Mouse (Mus musculus): ENCODE measurements around the gene Frem1.
A peak's percentile ranks its signal among the peaks of the same experiment; 100 is the strongest.

Gene Frem1

GRCm38 (mm10) chr4:83030097-83030496 is 22.0 kb downstream of the Frem1 start:
- no peak for DNase-seq (ENCODE audit: low spot score in 2 of 2)

- DNase-seq (ENCODE audit: low spot score in 2 of 2) = no peak
Measured at GRCm38 (mm10) chr4:83020759-83021555, 31.2 kb downstream of the Frem1 start.

DNA sequence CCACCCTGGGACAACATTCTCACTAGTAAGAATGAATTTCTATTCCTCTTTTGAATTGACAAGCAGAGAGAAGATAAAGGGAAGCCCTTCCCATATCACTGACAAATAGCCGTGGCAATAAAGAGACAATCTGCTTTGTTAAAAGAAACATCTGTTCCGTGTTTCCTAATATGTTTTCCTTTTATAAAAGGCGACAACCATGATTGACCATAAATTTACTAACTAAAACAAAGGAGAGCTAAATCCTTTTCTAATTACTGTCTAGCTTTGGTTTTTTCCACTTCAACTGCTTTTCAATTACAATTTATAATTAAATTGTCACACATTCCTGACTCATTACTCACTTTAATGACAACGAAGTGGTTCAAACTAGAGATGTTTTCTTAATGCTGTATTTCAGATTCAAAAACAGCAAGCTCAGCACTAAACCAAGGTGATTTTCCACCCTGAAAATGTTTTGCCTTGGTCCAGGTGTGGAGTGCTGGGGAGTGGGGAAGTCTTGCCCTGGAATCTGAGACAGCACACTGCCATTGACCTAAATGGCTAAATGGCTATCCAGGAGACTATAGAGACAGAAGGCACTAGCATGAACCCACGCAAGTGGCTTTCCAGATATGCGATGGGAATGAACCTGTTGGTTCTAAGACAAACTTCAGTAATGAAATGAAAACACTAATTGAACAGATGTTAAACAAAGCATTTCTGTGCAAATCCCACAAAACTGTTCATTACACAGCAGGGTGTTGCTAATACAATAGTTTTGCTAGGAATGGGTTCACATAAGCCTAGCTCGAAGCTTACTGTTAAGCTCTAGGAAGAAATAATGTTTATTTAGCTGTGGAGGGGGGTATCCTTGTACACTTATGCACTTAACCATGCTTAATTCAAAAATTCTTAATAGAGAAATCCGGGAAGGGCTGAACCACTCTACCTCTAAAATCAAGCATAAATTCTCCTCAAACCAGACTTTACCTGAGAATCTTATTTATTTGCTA is 33.7 kb downstream of the Frem1 start:
- DNase-seq (ENCODE audit: low spot score in 2 of 2) = no peak

- no peak for DNase-seq (ENCODE audit: low spot score in 2 of 2)
Measured at GRCm38 (mm10) chr4:83014538-83014937, 37.6 kb downstream of the Frem1 start.

DNA sequence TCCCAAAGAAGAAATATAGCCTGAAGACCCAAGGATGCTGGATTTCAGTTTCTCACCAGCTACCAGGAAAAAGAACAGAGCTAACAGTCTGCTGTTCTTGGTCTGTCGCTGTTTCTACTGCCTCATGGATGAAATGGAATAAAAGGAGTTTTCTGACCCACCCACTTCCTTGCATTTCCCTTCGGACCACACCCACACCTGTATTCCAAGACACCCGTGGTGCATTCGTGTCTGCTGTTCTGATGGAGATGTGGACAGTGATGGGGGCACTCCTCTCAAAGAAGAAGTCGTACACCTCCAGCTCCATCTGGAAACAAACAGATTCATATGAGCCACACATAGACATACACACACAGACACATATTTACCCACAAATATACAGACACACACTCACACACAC is 48.1 kb downstream of the Frem1 start:
- no peak for DNase-seq (ENCODE audit: low spot score in 2 of 2)

GRCm38 (mm10) chr4:82992042-82992441 is 60.1 kb downstream of the Frem1 start:
- DNase-seq (ENCODE audit: low spot score in 2 of 2) = no peak

DNA sequence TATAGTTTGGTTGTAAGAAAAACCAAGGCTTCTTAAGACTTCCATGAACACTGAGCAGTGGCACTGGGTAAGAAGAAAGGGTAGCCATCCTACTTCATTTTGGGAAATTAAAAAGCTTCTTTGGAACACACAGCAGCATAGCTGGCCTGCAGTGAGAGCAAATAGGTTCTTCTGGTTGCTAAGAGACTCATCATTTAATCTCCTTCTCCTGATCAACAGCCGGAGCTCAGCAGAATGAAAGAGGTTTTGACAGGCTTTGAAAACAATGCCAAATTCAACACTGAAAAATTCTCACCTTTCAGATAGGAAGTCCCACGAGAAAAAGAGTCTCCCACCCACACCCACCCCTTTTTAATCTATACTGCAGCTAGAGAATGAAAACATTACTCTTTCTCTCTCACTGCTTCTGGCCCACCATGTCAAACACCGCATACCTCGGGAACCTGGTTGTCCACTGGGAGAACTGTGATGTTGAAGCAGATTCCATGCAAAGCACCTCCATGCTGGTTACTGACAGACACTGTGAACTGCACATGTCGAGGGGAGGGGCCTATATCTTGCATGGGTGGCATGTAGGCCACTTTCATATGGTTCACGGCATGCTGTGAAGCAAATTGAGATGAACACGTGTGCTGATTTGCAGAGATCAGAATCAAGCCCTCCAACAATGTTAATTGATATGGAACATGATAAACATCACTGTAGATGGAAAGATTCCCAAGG is 61.0 kb downstream of the Frem1 start:
- DNase-seq (ENCODE audit: low spot score in 2 of 2) = no peak

DNA sequence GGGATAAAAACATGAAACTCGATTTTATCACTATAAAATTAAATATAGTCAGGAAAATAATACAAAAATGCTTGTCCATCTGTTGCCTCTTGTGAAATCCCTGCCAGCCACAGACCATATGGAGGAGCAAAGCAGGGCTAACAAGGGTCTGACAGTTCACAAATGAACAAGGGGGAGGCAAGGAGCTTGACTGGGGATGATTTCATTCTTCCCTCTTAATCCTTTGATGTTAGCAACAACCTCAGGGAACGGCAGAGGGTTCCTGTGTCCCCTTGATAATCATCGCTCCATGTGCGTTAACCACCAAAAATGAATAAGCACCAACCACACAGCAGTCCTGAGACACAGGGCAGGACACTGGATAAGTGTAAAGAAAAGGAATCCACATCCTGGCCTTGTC is 79.8 kb downstream of the Frem1 start:
- DNase-seq (ENCODE audit: low spot score in 2 of 2) = no peak

GRCm38 (mm10) chr4:82970901-82971648 is 81.1 kb downstream of the Frem1 start:
- no peak for DNase-seq (ENCODE audit: low spot score in 2 of 2)

DNA sequence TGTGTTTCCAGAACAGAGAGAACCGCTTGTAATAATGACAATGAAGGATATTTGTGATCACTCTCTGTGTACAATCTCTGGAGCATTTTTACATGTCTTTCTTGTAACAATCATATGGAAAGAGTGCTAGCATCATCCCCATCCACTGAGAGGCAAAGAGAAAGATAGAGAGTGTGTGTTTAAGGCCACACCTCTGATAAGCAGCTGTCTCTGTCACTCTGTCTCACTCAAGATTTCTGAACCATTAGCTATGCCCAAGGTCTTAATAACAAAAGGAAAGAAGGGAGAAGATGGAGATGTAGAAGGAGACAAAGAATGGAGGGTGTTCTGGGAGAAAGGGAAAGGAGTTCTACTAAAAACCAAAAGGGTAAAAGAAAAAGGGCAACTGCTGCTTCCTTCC is 91.1 kb downstream of the Frem1 start:
- DNase-seq (ENCODE audit: low spot score in 2 of 2) = no peak

DNA sequence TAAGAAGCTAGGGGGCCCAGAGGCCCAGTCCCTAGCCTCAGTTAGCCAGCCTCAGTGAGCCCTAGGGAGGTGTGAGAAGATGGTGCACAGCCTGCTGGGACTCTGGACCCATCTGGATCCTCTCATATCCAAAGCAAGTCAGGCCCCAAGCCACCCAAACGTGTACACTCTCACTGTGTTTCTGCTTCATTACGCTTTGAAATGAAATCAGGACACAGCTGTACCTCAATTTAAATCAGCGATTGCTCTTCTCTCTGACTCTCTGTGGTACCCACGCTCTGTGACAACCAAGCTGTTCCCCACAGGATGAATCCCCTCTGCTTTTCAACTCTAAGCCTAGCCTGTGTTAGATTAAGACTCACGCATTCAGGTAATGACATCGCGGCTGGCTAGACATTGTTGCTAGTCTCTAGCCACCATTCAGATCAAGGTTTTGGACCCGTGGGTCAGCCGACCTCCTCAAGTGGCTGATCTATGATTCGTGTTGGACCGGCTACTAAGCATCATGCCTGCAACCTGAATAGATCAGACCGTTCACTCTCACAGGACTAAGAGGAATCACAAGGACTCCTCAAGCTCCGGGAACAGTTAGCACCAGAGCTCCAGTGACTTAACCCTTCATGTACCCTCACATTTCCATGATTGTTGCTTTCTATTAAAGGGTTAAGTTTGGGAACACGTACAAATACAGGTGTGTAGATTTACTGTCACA is 94.2 kb downstream of the Frem1 start:
- no peak for DNase-seq (ENCODE audit: low spot score in 2 of 2)

GRCm38 (mm10) chr4:82953992-82954391 is 98.1 kb downstream of the Frem1 start:
- DNase-seq (ENCODE audit: low spot score in 2 of 2) = no peak

GRCm38 (mm10) chr4:82949511-82949910 is 102.6 kb downstream of the Frem1 start:
- DNase-seq (ENCODE audit: low spot score in 2 of 2) = no peak

- no peak for DNase-seq (ENCODE audit: low spot score in 2 of 2)
Measured at GRCm38 (mm10) chr4:82946721-82947120, 105.4 kb downstream of the Frem1 start.

DNA sequence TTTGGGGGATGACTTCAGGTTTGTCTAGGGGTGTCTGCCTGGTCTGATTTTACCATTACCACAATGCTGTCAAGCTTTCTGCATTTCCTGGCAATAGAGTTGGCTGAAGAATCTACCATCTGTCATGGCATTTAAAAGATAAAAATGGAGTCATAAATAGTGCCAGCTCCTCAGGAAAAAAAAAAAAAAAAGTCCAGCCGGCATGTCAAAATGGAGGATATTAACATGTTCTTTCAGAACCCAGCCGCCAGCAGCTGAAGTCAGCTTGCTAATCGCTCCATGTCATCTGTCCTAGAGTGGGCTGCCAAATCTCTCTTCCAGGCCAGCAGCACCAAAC is 105.9 kb downstream of the Frem1 start:
- no peak for DNase-seq (ENCODE audit: low spot score in 2 of 2)

DNA sequence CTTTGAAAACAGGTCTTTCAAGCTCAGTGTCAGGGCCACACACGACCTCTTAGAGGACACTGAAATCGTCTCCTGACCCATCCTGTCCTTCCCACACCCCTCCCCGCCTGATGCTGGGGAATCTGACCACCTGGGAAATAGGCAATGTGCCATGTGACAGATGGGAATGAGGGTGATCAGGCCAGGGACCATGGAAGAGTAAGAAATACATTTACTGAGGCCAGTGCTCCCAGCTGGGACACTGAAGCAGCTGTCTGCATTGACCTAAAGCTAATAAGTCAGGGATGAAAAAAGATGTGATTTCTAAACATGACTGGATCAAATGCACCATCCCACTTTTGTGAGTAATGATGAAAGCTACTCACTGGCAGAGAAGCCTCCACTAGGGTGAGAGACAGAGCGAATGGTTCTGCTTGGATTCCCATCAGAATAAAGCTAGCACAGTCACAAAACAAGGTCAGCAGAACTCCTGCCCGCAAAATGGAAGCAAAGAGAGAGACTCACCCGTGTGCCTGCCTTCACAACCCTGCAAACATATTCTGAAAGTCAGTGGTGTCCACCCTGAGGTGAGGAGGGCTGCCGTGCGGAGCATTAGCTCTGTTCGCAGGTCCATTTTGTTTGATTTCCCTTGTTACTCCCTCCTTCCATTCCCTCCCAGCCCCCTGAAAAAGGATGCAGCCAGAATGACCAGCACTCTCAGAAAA is 106.4 kb downstream of the Frem1 start:
- no peak for DNase-seq (ENCODE audit: low spot score in 2 of 2)

DNA sequence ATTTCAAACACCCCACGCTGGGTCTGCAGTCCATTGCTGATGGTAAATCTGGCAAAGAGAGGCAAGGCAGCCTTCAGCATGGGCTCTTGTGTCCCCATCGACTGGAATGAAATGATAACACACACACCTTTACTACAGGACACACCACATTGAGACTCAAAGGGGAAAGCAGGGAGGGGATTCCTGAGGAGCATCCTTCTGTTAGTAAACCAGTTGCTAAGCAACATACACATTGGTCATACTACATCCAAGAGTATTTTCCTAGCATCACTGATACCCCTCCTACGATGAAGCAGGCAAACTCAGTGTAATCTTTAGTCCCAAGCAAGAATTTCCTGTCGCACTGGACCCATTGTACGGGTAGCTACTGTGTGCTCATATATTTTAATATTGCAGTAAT is 111.5 kb downstream of the Frem1 start:
- DNase-seq (ENCODE audit: low spot score in 2 of 2) = no peak

DNA sequence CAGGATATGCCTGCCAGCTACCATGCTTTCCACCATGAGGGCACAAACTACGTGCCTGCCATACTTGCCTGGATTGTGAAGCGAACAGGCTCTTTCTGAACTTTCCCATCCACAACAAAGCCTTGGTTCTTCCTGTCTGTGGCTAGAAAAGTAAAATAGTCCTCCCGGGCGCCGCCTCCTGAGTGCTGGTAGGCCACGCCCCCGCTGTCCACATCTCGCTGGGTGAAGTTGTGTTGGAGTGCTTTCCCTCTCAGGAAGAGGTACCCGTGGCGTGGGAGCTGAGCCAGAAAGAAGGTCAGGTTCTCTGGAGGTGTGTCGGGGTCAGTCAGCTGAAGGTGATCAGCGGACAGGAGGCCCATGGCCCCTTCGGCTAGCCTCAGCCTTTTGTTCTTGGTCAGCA is 111.9 kb downstream of the Frem1 start:
- no peak for DNase-seq (ENCODE audit: low spot score in 2 of 2)

- no peak for DNase-seq (ENCODE audit: low spot score in 2 of 2)
Measured at GRCm38 (mm10) chr4:82934308-82934707, 117.8 kb downstream of the Frem1 start.

- DNase-seq (ENCODE audit: low spot score in 2 of 2) = peak; percentile 5 to 13
Measured at GRCm38 (mm10) chr4:82933698-82934210, 118.4 kb downstream of the Frem1 start.

All from natural killer cell, adult 2 months (primary cell).